Mouse (Mus musculus) embryonic facial prominence, embryonic 11.5 days (tissue): ENCODE measurements around the gene Pdpr. TPM values are rescaled to one million over a fixed set of nuclear protein-coding genes. Genes with fewer than 3 reads are reported as not detected.
A peak's percentile ranks its signal among the peaks of the same experiment; 100 is the strongest.
"Not testable (repeated sequence)": the region's sequence is repeated elsewhere in the genome, so short reads cannot be mapped to it uniquely, and the experiment has no call there.

Experiments
- ATAC-seq: fragments of 200-750 bp; cut with Nextera tagmentation; replicated peaks from 2 replicates; pipeline ENCODE4 v1.8.0; 2017; ENCODE audit warnings: low read depth; ENCODE audit not compliant: insufficient number of reproducible peaks, low FRiP score, low TSS enrichment
- DNase-seq: peaks from one replicate; pipeline ENCODE4 v3.0.0-alpha.2; 2015; ENCODE audit warnings: low spot score
- H3K27ac ChIP-seq: fragments of 300-500 bp; sonication (generic); replicated peaks from 2 replicates; pipeline ENCODE4 v1.5.1; 2014; ENCODE audit warnings: mild to moderate bottlenecking, low read depth, low read length, control low read depth
- H3K27me3 ChIP-seq: fragments of 300-500 bp; sonication (generic); 2 replicates; pipeline ENCODE4 v1.6.1; 2014; ENCODE audit warnings: mild to moderate bottlenecking, low read length, moderate library complexity, mixed read lengths; ENCODE audit not compliant: control insufficient read depth, insufficient read depth
- H3K36me3 ChIP-seq: fragments of 300-500 bp; sonication (generic); replicated peaks from 2 replicates; pipeline ENCODE4 v1.6.1; 2014; ENCODE audit warnings: low read depth, mild to moderate bottlenecking, low read length, moderate library complexity, mixed read lengths; ENCODE audit not compliant: control insufficient read depth, insufficient read depth
- H3K4me1 ChIP-seq: fragments of 300-500 bp; sonication (generic); 2 replicates; pipeline ENCODE4 v1.6.1; 2014; ENCODE audit warnings: low read length, mixed read lengths; ENCODE audit not compliant: control insufficient read depth, insufficient read depth
- H3K4me2 ChIP-seq: fragments of 300-500 bp; sonication (generic); 2 replicates; pipeline ENCODE4 v1.6.1; 2014; ENCODE audit warnings: low read depth, mild to moderate bottlenecking, control low read depth, low read length, moderate library complexity
- H3K4me3 ChIP-seq: fragments of 300-500 bp; sonication (generic); 2 replicates; pipeline ENCODE4 v1.5.1; 2014; ENCODE audit warnings: low read depth, low read length, control low read depth
- H3K9ac ChIP-seq: fragments of 300-500 bp; sonication (generic); replicated peaks from 2 replicates; pipeline ENCODE4 v1.6.1; 2014; ENCODE audit warnings: mild to moderate bottlenecking, control low read depth, low read length
- H3K9me3 ChIP-seq: fragments of 300-500 bp; sonication (generic); replicated peaks from 2 replicates; pipeline ENCODE4 v1.6.1; 2016; ENCODE audit warnings: mild to moderate bottlenecking, low read length, inconsistent platforms, mixed read lengths; ENCODE audit not compliant: control insufficient read depth
- WGBS: fragments of 180-500 bp; shearing (Covaris S2); extraction: QIAGEN DNeasy Blood & Tissue Kit; methylation state at CpG from one replicate; pipeline ENCODE4 v1.1.7; 2014; 5-methylcytosine and 5-hydroxymethylcytosine counted together
- polyA plus RNA-seq: library from polyadenylated mRNA; unstranded; fragments of >200 nt; fragmentation: Nextera tagmentation; extraction: Ambion mirVana; gene quantifications from 2 replicates; pipeline ENCODE4 v1.2.1, GENCODE M21; 2014

Gene Pdpr
- polyA plus RNA-seq, 1 experiment from 2014 or later = 5.5 TPM

DNA sequence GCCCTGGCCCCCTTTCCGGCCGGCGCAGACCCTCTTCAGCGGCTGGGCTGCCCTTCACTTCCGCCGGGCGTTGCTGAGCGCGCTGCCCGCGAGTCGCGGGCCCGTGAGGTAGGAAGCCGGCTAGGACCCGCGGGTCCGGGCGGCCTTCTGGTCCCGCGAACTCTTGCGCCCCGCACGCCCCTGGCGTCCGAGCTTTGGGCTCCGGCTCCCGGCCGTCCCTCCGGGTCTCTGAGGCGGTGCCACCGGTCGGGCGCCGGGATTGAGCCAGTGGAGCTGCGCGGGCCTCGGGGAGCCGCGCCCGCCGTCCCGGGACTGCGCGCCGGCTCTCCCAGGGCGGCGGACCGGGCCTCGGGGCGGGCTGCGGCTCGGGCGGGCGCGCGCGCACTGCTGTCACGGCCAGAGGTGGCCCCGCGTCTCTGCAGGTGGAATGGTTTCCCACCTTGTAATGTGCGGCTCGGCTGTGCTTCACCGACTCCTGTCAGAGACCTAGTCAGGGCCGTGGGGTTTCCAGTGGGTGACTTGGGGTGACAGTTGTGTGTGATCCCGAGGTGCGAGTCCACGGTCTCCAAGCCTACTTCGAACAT is 381 bp downstream of the Pdpr start:
- not testable (repeated sequence) for H3K27me3 ChIP-seq, H3K27ac ChIP-seq, H3K9me3 ChIP-seq, DNase-seq, H3K36me3 ChIP-seq, H3K4me1 ChIP-seq
- Histone ChIP-seq H3K4me3 (peak overlapping the region; percentile 57), H3K9ac (peak overlapping the region; percentile 56), H3K4me2 (peak overlapping the region; percentile 76)
- ATAC-seq = peak; percentile 46
- under 1% methylated on average over 56 of the region's 69 CpGs for WGBS

DNA sequence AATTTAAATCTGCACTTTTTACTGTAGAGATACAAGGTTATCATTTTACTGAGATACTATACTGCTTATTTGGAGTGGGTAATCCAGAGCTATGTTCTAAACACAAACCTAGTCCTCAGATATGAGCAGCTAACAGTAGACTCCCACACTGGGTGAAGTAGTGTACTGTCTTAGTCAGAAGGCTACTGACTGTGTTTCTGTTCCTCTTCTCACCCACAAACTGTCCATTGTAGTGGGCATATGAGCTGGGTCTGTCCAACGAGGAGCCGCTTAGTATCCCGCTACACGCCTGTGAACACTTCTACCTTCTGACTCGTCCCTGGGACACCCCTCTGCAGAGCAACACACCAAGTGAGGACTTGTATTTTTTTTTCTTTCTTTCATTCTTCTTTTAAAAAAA is 20.5 kb downstream of the Pdpr start:
- Histone ChIP-seq H3K27ac (no peak overlapping the region), H3K36me3 (peaks cover 4% of the 10 kb centered on the region), H3K9ac (no peak overlapping the region), H3K27me3 (no peaks in the 10 kb centered on the region), H3K4me1 (no peaks in the 10 kb centered on the region), H3K9me3 (no peaks in the 10 kb centered on the region), H3K4me3 (no peak overlapping the region), H3K4me2 (no peak overlapping the region)
- 93% methylated on average over 5 of the region's 5 CpGs for WGBS
- DNase-seq (no peak), ATAC-seq (no peak)

DNA sequence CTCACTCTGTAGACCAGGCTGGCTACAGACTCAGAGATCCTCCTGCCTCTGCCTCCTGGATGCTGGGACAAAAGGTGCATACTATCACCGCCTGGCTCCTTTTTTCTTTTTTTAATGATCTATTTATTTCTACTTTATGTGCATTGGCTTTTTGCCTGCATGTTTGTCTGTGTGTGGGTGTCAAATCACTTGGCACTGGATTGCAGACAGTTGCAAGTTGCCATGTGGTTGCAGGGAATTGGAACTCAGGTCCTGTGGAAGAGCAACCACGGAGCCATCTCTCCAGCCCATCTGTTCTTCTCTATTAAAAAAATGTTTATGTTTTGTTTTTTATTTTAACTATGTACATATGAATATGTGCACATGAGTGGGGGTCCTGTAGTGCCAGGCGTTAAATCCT is 25.1 kb downstream of the Pdpr start:
- H3K4me1 ChIP-seq = no peaks in the 10 kb centered on the region
- ATAC-seq (no peak), DNase-seq (no peak)
- no peak overlapping the region for H3K9ac ChIP-seq
- H3K27me3 ChIP-seq = no peaks in the 10 kb centered on the region
- WGBS = 91% methylated on average over 3 of the region's 3 CpGs
- no peaks in the 10 kb centered on the region for H3K9me3 ChIP-seq
- no peak overlapping the region for H3K27ac ChIP-seq
- H3K36me3 ChIP-seq = peaks cover 4% of the 10 kb centered on the region
- no peak overlapping the region for H3K4me3 ChIP-seq
- no peak overlapping the region for H3K4me2 ChIP-seq

DNA sequence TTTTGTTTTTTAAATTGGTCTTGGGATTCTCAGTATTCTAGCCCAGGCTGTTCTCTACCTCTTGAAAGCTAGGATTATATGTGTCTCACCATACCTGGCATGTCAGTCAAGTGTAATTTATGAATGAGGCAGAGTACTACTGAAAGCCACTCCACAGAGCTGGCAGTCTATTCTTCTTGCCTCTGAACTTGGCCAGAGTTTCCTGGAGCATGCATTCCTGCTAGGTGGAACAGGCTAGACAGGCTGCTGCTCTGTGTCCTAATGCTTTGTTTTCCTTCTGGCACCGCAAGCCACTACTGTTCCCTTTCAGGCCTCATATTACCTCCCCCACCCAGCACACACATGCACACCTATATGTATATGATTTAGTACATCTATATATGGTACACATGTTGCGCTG is 36.3 kb downstream of the Pdpr start:
- no peak for DNase-seq
- Histone ChIP-seq H3K9ac (no peak overlapping the region), H3K4me1 (no peaks in the 10 kb centered on the region), H3K9me3 (no peaks in the 10 kb centered on the region), H3K27me3 (no peaks in the 10 kb centered on the region), H3K27ac (no peak overlapping the region), H3K36me3 (no peaks in the 10 kb centered on the region), H3K4me3 (no peak overlapping the region), H3K4me2 (no peak overlapping the region)
- 96% methylated on average over 2 of the region's 2 CpGs for WGBS
- ATAC-seq = no peak

DNA sequence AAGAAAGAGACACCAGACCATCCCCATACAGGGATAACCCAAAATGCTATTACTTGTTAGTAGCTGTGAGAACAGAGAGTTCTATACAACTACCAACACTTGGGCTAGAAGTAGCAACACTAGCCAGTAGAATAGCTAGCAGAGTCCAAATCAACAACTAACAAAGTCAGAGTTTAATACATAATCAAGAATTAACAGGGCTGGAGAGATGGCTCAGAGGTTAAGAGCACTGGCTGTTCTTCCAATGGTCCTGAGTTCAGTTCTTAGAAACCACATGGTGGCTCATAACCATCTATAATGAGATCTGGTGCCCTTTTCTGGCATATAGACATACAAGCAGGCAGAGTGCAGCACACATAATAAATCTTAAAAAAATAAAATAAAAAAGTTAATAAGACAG is 48.1 kb downstream of the Pdpr start:
- H3K36me3 ChIP-seq = no peaks in the 10 kb centered on the region
- DNase-seq = no peak
- no peak overlapping the region for H3K4me2 ChIP-seq
- ATAC-seq = no peak
- H3K9me3 ChIP-seq = no peaks in the 10 kb centered on the region
- no peaks in the 10 kb centered on the region for H3K4me1 ChIP-seq
- no peaks in the 10 kb centered on the region for H3K27me3 ChIP-seq
- no peak overlapping the region for H3K4me3 ChIP-seq
- no peak overlapping the region for H3K27ac ChIP-seq
- no peak overlapping the region for H3K9ac ChIP-seq

DNA sequence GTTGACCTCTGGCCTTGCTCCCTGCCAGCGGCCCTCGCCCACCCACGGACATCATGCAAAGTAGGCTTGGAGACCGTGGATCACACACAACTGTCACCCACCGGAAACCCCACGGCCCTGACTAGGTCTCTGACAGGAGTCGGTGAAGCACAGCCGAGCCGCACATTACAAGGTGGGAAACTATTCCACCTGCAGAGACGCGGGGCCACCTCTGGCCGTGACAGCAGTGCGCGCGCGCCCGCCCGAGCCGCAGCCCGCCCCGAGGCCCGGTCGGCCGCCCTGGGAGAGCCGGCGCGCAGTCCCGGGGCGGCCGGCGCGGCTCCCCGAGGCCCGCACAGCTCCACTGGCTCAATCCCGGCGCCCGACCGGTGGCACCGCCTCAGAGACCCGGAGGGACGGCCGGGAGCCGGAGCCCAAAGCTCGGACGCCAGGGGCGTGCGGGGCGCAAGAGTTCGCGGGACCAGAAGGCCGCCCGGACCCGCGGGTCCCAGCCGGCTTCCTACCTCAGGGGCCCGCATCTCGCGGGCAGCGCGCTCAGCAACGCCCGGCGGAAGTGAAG is 50.5 kb downstream of the Pdpr start:
- peak overlapping the region; percentile 61 for H3K4me3 ChIP-seq
- H3K36me3 ChIP-seq, DNase-seq, H3K9me3 ChIP-seq, H3K27ac ChIP-seq, H3K27me3 ChIP-seq, H3K4me1 ChIP-seq: not testable (repeated sequence)
- H3K4me2 ChIP-seq = peak overlapping the region; percentile 71
- H3K9ac ChIP-seq = peak overlapping the region; percentile 57
- ATAC-seq = peak; percentile 60
- 0% methylated on average over 55 of the region's 63 CpGs for WGBS

DNA sequence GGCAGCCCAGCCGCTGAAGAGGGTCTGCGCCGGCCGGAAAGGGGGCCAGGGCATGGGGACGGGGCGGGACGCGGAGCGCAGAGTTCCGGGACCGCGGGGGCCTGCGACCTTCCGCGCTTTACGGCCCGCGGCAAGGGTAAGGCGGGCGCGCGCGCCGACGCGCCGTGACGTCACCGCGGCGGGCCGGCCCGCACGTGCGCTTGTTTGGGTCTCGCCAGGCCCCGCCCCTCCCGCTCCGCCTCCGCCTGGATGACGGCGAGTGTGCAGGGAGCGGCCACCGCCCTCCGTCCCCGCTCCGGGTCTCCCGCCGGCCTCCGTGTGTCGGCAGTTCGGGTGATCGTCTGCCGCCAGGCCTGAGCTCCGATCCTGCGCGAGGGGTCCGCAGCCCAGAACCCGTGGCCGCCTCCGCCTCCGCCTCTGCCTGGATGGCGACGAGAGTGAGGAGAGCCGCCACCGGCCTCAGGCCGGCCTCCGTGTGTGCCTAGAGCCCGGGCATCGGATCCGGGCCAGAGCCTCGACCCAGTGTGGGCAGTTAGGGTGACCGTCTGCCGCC is 51.1 kb downstream of the Pdpr start:
- not testable (repeated sequence) for H3K27ac ChIP-seq, H3K27me3 ChIP-seq, H3K9me3 ChIP-seq, H3K36me3 ChIP-seq, H3K4me1 ChIP-seq
- DNase-seq = peak; percentile 90
- ATAC-seq = peak; percentile 91
- H3K9ac ChIP-seq = peak overlapping the region; percentile 66
- H3K4me2 ChIP-seq = peak overlapping the region; percentile 78
- H3K4me3 ChIP-seq = peak overlapping the region; percentile 61
- WGBS = 0% methylated on average over 55 of the region's 74 CpGs

DNA sequence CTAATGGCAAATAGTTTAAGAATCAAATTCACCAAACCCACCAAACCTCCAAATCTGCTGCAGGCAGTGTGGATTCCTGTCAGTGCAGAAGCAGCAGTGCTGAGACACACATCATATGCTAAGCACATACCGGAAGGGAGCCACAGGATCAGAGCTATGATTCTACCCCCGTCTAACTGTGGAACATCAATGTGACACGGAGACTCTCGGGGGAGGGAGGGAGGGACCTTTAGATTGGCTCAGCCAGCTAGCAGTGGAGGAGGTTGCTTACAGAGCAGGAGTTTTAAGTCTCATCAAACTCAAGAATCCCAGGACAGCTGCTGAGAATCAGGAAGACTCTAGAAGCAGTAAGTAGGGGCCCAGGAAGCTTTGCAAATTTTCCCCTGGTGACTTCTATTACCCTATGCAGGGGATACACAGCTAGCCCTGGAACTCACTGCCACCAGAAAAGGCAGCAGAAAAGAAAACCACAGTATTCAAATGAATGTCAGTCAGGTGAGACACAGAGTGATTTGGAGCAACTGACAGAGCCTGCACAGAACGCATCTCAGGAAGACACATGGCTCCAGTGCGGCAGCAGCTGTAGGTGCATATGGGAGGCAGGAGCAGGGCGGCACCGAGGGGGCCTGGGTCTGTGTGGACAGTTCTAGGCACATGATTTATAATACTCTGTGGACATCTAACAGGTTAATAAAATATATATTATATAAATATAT is 61.4 kb downstream of the Pdpr start:
- 96% methylated on average over 8 of the region's 8 CpGs for WGBS
- no peak for ATAC-seq
- no peak overlapping the region for H3K4me3 ChIP-seq
- H3K4me1 ChIP-seq = no peaks in the 10 kb centered on the region
- H3K27me3 ChIP-seq = no peaks in the 10 kb centered on the region
- H3K4me2 ChIP-seq = no peak overlapping the region
- no peak overlapping the region for H3K9ac ChIP-seq
- no peaks in the 10 kb centered on the region for H3K9me3 ChIP-seq
- no peak for DNase-seq
- H3K36me3 ChIP-seq = no peaks in the 10 kb centered on the region; the same call in none of the 2 replicates
- no peak overlapping the region for H3K27ac ChIP-seq
